Mouse (Mus musculus): ENCODE measurements at regions not wholly inside any gene's neighbourhood (a gene's known extent, or its start where the extent isn't known, plus 50 kb on each side); places are given as distances from the start of the nearest gene placed in this dataset.
"Not testable (repeated sequence)": the region's sequence is repeated elsewhere in the genome, so short reads cannot be mapped to it uniquely, and the experiment has no call there.

GRCm38 (mm10) chr15:53984006-53984405 lies 99.3 kb downstream of the Gm7489 start:
- H3K9ac ChIP-seq (ENCODE audit: low read depth, low read length); H3K36me3 ChIP-seq (ENCODE audit: control insufficient read depth, insufficient read depth, low read length); H3K79me2 ChIP-seq (replicated peaks; ENCODE audit: control insufficient read depth, insufficient read depth, low read length); H3K27ac ChIP-seq; H3K4me3 ChIP-seq; DNase-seq; H3K27me3 ChIP-seq (ENCODE audit: control insufficient read depth, insufficient read depth, low read length); intact Hi-C loops (cut with DNase I); H3K4me1 ChIP-seq (ENCODE audit: control insufficient read depth, insufficient read depth, low read length): not testable (repeated sequence)
- WGBS, result 79% methylated on average over 15 of the region's 15 CpGs

- TF ChIP-seq POLR2A (IDR thresholded peaks at IDR 0.05; ENCODE audit: insufficient read depth, low read depth, low read length) (no peak), EP300 (IDR thresholded peaks at IDR 0.05; ENCODE audit: insufficient read depth, low read depth, low read length) (no peak), CTCF (IDR thresholded peaks at IDR 0.05) (no peak)
- 57% methylated on average over 2 of the region's 2 CpGs for WGBS
- Histone ChIP-seq H3K4me1 (ENCODE audit: control insufficient read depth, insufficient read depth, low read length) (no peaks in the 10 kb centered on the region), H3K79me2 (replicated peaks; ENCODE audit: control insufficient read depth, insufficient read depth, low read length) (no peaks in the 10 kb centered on the region), H3K27ac (no peak overlapping the region), H3K27me3 (ENCODE audit: control insufficient read depth, insufficient read depth, low read length) (no peaks in the 10 kb centered on the region), H3K36me3 (ENCODE audit: control insufficient read depth, insufficient read depth, low read length) (no peaks in the 10 kb centered on the region), H3K4me3 (no peak overlapping the region), H3K9ac (ENCODE audit: low read depth, low read length) (no peak overlapping the region)
- intact Hi-C loops (cut with DNase I), result no loop called here
- no peak for DNase-seq
Observed at GRCm38 (mm10) chr15:53989888-53990287, 105.2 kb downstream of the Gm7489 start.

GRCm38 (mm10) chr15:53995199-53995868 lies 110.6 kb downstream of the Gm7489 start:
- no peak for TF ChIP-seq POLR2A (IDR thresholded peaks at IDR 0.05; ENCODE audit: insufficient read depth, low read depth, low read length)
- TF ChIP-seq EP300 (IDR thresholded peaks at IDR 0.05; ENCODE audit: insufficient read depth, low read depth, low read length), result no peak
- DNase-seq, result no peak
- Histone ChIP-seq H3K4me3 (no peak overlapping the region), H3K9ac (ENCODE audit: low read depth, low read length) (no peak overlapping the region), H3K79me2 (replicated peaks; ENCODE audit: control insufficient read depth, insufficient read depth, low read length) (no peaks in the 10 kb centered on the region), H3K4me1 (ENCODE audit: control insufficient read depth, insufficient read depth, low read length) (no peaks in the 10 kb centered on the region), H3K27me3 (ENCODE audit: control insufficient read depth, insufficient read depth, low read length) (no peaks in the 10 kb centered on the region), H3K27ac (no peak overlapping the region), H3K36me3 (ENCODE audit: control insufficient read depth, insufficient read depth, low read length) (no peaks in the 10 kb centered on the region)
- 64% methylated on average over 2 of the region's 2 CpGs for WGBS
- intact Hi-C loops (cut with DNase I), result no loop called here

- no peaks in the 10 kb centered on the region for H3K4me1 ChIP-seq (ENCODE audit: control insufficient read depth, insufficient read depth, low read length)
- no peak for TF ChIP-seq POLR2A (IDR thresholded peaks at IDR 0.05; ENCODE audit: insufficient read depth, low read depth, low read length)
- TF ChIP-seq CTCF (IDR thresholded peaks at IDR 0.05), result no peak
- no peak for TF ChIP-seq EP300 (IDR thresholded peaks at IDR 0.05; ENCODE audit: insufficient read depth, low read depth, low read length)
- H3K36me3 ChIP-seq (ENCODE audit: control insufficient read depth, insufficient read depth, low read length), result no peaks in the 10 kb centered on the region
- no peaks in the 10 kb centered on the region for H3K79me2 ChIP-seq (replicated peaks; ENCODE audit: control insufficient read depth, insufficient read depth, low read length)
- no peak for DNase-seq
- H3K27ac ChIP-seq, result no peak overlapping the region
- no peak overlapping the region for H3K4me3 ChIP-seq
- intact Hi-C loops (cut with DNase I), result no loop called here
- no peaks in the 10 kb centered on the region for H3K27me3 ChIP-seq (ENCODE audit: control insufficient read depth, insufficient read depth, low read length)
- 91% methylated on average over 6 of the region's 6 CpGs for WGBS
- H3K9ac ChIP-seq (ENCODE audit: low read depth, low read length), result no peak overlapping the region
Observed at GRCm38 (mm10) chr15:53998600-53999290, 114.0 kb downstream of the Gm7489 start.

DNA sequence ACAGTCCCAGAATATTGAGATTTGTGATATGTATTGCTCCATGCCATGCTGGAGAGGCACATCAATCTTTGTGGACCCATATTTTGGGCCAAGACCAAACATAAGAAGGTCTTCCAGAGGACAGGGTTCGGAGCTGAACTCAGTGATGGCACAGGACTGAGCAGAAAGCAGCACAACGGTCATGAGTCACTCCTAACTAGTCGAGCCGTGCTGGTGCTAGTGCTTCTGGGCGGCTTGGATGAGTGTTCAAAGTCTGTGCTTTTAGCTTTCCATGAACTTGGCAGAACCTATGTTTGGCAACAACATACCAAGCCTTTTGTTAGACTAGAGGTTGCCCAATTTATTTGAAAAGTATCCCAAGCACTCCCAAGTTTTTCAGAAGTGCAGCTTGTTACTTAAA lies 149.1 kb downstream of the Gm7489 start:
- no peak for DNase-seq
- intact Hi-C loops (cut with DNase I), result no loop called here
- WGBS, result 70% methylated on average over 5 of the region's 5 CpGs
- TF ChIP-seq CTCF (IDR thresholded peaks at IDR 0.05), result no peak
- no peak for TF ChIP-seq EP300 (IDR thresholded peaks at IDR 0.05; ENCODE audit: insufficient read depth, low read depth, low read length)
- no peak for TF ChIP-seq POLR2A (IDR thresholded peaks at IDR 0.05; ENCODE audit: insufficient read depth, low read depth, low read length)
- Histone ChIP-seq H3K79me2 (replicated peaks; ENCODE audit: control insufficient read depth, insufficient read depth, low read length) (no peaks in the 10 kb centered on the region), H3K27me3 (ENCODE audit: control insufficient read depth, insufficient read depth, low read length) (no peaks in the 10 kb centered on the region), H3K4me3 (no peak overlapping the region), H3K9ac (ENCODE audit: low read depth, low read length) (no peak overlapping the region), H3K4me1 (ENCODE audit: control insufficient read depth, insufficient read depth, low read length) (no peaks in the 10 kb centered on the region), H3K36me3 (ENCODE audit: control insufficient read depth, insufficient read depth, low read length) (no peaks in the 10 kb centered on the region), H3K27ac (no peak overlapping the region)

GRCm38 (mm10) chr15:54050711-54051110 lies 166.0 kb downstream of the Gm7489 start:
- intact Hi-C loops (cut with DNase I), result no loop called here
- TF ChIP-seq CTCF (IDR thresholded peaks at IDR 0.05), result no peak
- TF ChIP-seq EP300 (IDR thresholded peaks at IDR 0.05; ENCODE audit: insufficient read depth, low read depth, low read length), result no peak
- TF ChIP-seq POLR2A (IDR thresholded peaks at IDR 0.05; ENCODE audit: insufficient read depth, low read depth, low read length), result no peak
- Histone ChIP-seq H3K79me2 (replicated peaks; ENCODE audit: control insufficient read depth, insufficient read depth, low read length) (no peaks in the 10 kb centered on the region), H3K36me3 (ENCODE audit: control insufficient read depth, insufficient read depth, low read length) (no peaks in the 10 kb centered on the region), H3K4me1 (ENCODE audit: control insufficient read depth, insufficient read depth, low read length) (no peaks in the 10 kb centered on the region), H3K27ac (no peak overlapping the region), H3K4me3 (no peak overlapping the region), H3K27me3 (ENCODE audit: control insufficient read depth, insufficient read depth, low read length) (no peaks in the 10 kb centered on the region), H3K9ac (ENCODE audit: low read depth, low read length) (no peak overlapping the region)
- DNase-seq, result no peak
- 69% methylated on average over 2 of the region's 2 CpGs for WGBS

All from heart, adult 2 months (tissue).